Mouse (Mus musculus) heart, embryonic 10.5 days (tissue): ENCODE measurements around the gene Sgo2a. TPM values are rescaled to one million over a fixed set of nuclear protein-coding genes. Genes with fewer than 3 reads are reported as not detected.

ENCODE experiments used
- DNase-seq: peaks from one replicate; pipeline ENCODE4 v3.0.0-alpha.2; 2017; ENCODE audit warnings: low spot score
- H3K27ac ChIP-seq: fragments of 300-500 bp; sonication (generic); 2 replicates; pipeline ENCODE4 v1.5.1; 2016; ENCODE audit warnings: mild to moderate bottlenecking
- H3K27me3 ChIP-seq: fragments of 300-500 bp; sonication (generic); 2 replicates; pipeline ENCODE4 v1.6.1; 2016; ENCODE audit warnings: mild to moderate bottlenecking; ENCODE audit not compliant: poor library complexity, insufficient read depth, severe bottlenecking
- H3K36me3 ChIP-seq: fragments of 300-500 bp; sonication (generic); 2 replicates; pipeline ENCODE4 v1.6.1; 2016; ENCODE audit warnings: mild to moderate bottlenecking, moderate library complexity
- H3K4me1 ChIP-seq: fragments of 300-500 bp; sonication (generic); 2 replicates; pipeline ENCODE4 v1.6.1; 2016; ENCODE audit warnings: mild to moderate bottlenecking
- H3K4me3 ChIP-seq: fragments of 300-500 bp; sonication (generic); 2 replicates; pipeline ENCODE4 v1.5.1; 2016; ENCODE audit warnings: mild to moderate bottlenecking, moderate library complexity
- H3K9me3 ChIP-seq: fragments of 300-500 bp; sonication (generic); 2 replicates; pipeline ENCODE4 v1.6.1; 2016; ENCODE audit warnings: mild to moderate bottlenecking, moderate library complexity
- whole genome bisulfite sequencing: fragments of 180-500 bp; shearing (Covaris S2); methylation state at CpG from one replicate; pipeline ENCODE4 v1.1.7; 2016; 5-methylcytosine and 5-hydroxymethylcytosine counted together
- polyA plus RNA-seq: library from polyadenylated mRNA; unstranded; fragments of >200 nt; fragmentation: Nextera tagmentation; extraction: Ambion mirVana; gene quantifications from 2 replicates; pipeline ENCODE4 v1.2.1, GENCODE M21; 2016

The Sgo2a gene
- polyA plus RNA-seq, 1 experiment from 2014 or later, result 18.4 TPM

DNA sequence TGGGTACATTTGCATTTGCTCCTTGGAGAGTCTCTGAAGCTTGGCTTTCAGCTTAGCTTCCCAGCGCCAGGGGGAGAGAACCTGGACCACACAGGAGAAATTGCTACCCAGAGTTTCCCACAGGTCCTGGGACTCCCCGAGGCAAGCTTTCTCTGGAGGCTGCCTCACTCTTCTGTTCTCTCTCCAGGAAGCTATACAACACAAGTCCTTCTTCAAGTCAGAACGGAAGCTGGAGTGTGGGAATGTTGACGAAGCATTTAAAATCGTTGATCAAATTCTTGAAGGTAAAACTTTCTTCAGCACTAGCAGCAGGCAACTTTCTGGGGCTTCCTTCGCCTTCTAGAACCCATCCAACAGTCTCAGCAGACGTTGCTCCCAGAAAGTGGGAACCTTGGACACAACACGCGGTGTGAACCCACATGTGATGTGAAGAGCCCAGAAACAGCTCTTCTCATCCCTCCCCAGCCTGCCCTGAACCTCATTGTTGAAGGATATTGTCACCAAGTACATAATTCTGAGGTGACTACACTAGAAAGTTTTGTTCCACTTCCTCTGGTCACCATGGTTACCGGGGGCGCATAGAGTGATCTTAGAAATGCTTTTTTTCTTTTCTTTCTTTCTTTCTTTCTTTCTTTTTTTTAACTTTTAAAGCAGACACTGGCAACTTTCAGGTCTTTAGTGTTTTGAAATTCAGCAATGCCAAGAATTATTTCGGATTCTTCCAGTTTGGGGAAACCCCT, 77.4 kb downstream of the Sgo2a start:
- Histone ChIP-seq H3K4me3 (no peak overlapping the region), H3K27ac (no peak overlapping the region), H3K36me3 (no peaks in the 10 kb centered on the region), H3K27me3 (no peaks in the 10 kb centered on the region), H3K4me1 (no peaks in the 10 kb centered on the region), H3K9me3 (no peaks in the 10 kb centered on the region)
- DNase-seq, result no peak
- WGBS, result 76% methylated on average over 12 of the region's 12 CpGs

DNA sequence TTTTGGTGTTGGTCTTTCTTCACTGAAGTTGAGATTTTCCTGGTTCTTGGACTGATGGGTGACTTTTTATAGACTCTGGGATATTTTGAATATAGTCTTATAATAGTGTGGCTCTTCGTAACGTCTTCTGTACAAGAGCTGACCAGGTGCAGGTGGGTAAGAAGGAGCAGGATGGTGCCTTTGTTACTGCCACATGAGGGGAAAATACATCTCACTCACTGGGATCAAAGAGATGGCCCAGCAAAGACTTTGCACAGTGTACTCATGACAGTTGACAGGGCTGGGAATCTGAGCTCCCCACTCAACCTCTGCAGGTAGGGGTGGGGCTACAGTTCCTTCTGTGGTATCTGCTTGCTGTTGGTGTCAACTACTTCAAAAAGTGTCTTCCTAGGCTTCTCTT, 78.5 kb downstream of the Sgo2a start:
- Histone ChIP-seq H3K27me3 (no peaks in the 10 kb centered on the region), H3K9me3 (no peaks in the 10 kb centered on the region), H3K36me3 (no peaks in the 10 kb centered on the region), H3K4me3 (no peak overlapping the region), H3K27ac (no peak overlapping the region), H3K4me1 (no peaks in the 10 kb centered on the region)
- 84% methylated on average over 2 of the region's 2 CpGs for WGBS
- DNase-seq, result no peak

Other genes with a start within 250 kb of the Sgo2a start
- 31.3 and 34.3 TPM in 2 replicates for gene Spats2l, start 221.8 kb upstream of the Sgo2a start, polyA plus RNA-seq
- gene Kctd18, start 23.0 kb downstream of the Sgo2a start, polyA plus RNA-seq, result 12.0 and 12.5 TPM in 2 replicates
- 0.33 and 0.64 TPM in 2 replicates for gene Aox1, start 34.0 kb downstream of the Sgo2a start, polyA plus RNA-seq
- gene Aox3, start 117.2 kb downstream of the Sgo2a start, polyA plus RNA-seq, result 0.04 TPM in 1 of 2 replicates, not detected in the other
- gene Aox4, start 214.4 kb downstream of the Sgo2a start, polyA plus RNA-seq, result 1.1 and 2.7 TPM in 2 replicates